Mouse (Mus musculus) limb, embryonic 11.5 days (tissue): ENCODE data around the gene Ppp1cc. TPM values are rescaled to one million over a fixed set of nuclear protein-coding genes. Genes with fewer than 3 reads are reported as not detected.
"Not testable (repeated sequence)": the region's sequence is repeated elsewhere in the genome, so short reads cannot be mapped to it uniquely, and the experiment has no call there.

ENCODE experiments used
- ATAC-seq: fragments of 200-750 bp; cut with Nextera tagmentation; 2 replicates; pipeline ENCODE4 v1.8.0; 2017; ENCODE audit warnings: low read depth; ENCODE audit not compliant: insufficient number of reproducible peaks, low FRiP score, low TSS enrichment
- DNase-seq: peaks from one replicate; pipeline ENCODE4 v3.0.0-alpha.2; 2015; ENCODE audit warnings: low spot score
- H3K27ac ChIP-seq: fragments of 300-500 bp; sonication (generic); replicated peaks from 2 replicates; pipeline ENCODE4 v1.5.1; 2014; ENCODE audit warnings: low read depth, mild to moderate bottlenecking, low read length
- H3K27me3 ChIP-seq: fragments of 300-500 bp; sonication (generic); 2 replicates; pipeline ENCODE4 v1.6.1; 2014; ENCODE audit warnings: mild to moderate bottlenecking, low read length, mixed read lengths; ENCODE audit not compliant: control insufficient read depth, insufficient read depth
- H3K36me3 ChIP-seq: fragments of 300-500 bp; sonication (generic); 2 replicates; pipeline ENCODE4 v1.6.1; 2014; ENCODE audit warnings: mild to moderate bottlenecking, low read length, moderate library complexity, mixed read lengths; ENCODE audit not compliant: control insufficient read depth, insufficient read depth
- H3K4me1 ChIP-seq: fragments of 300-500 bp; sonication (generic); 2 replicates; pipeline ENCODE4 v1.6.1; 2014; ENCODE audit warnings: low read length, mixed read lengths; ENCODE audit not compliant: control insufficient read depth, insufficient read depth
- H3K4me2 ChIP-seq: fragments of 300-500 bp; sonication (generic); 2 replicates; pipeline ENCODE4 v1.6.1; 2014; ENCODE audit warnings: low read depth, mild to moderate bottlenecking, moderate library complexity; ENCODE audit not compliant: severe bottlenecking
- H3K4me3 ChIP-seq: fragments of 300-500 bp; sonication (generic); 2 replicates; pipeline ENCODE4 v1.5.1; 2014; ENCODE audit warnings: low read depth, low read length
- H3K9ac ChIP-seq: fragments of 300-500 bp; sonication (generic); 2 replicates; pipeline ENCODE4 v1.6.1; 2014; ENCODE audit warnings: mild to moderate bottlenecking, low read length
- H3K9me3 ChIP-seq: fragments of 300-500 bp; sonication (generic); 2 replicates; pipeline ENCODE4 v1.6.1; 2016; ENCODE audit warnings: low read length; ENCODE audit not compliant: control insufficient read depth
- WGBS: fragments of 180-500 bp; shearing (Covaris S2); extraction: QIAGEN DNeasy Blood & Tissue Kit; methylation state at CpG from one replicate; pipeline ENCODE4 v1.1.7; 2014; 5-methylcytosine and 5-hydroxymethylcytosine counted together
- polyA plus RNA-seq: library from polyadenylated mRNA; unstranded; fragments of >200 nt; fragmentation: Nextera tagmentation; extraction: Ambion mirVana; gene quantifications from 2 replicates; pipeline ENCODE4 v1.2.1, GENCODE M21; 2014

The Ppp1cc gene
- polyA plus RNA-seq, 1 experiment from 2014 or later = 314 TPM

GRCm38 (mm10) chr5:122184858-122185257, 26.8 kb downstream of the Ppp1cc start:
- DNase-seq, H3K27ac ChIP-seq, H3K27me3 ChIP-seq, H3K4me1 ChIP-seq, H3K36me3 ChIP-seq, H3K4me2 ChIP-seq, H3K4me3 ChIP-seq, ATAC-seq, H3K9ac ChIP-seq, H3K9me3 ChIP-seq: not testable (repeated sequence)
- 91% methylated on average over 6 of the region's 6 CpGs for WGBS

- Histone ChIP-seq H3K4me1 (no peaks in the 10 kb centered on the region), H3K36me3 (no peaks in the 10 kb centered on the region), H3K27me3 (no peaks in the 10 kb centered on the region), H3K9me3 (no peaks in the 10 kb centered on the region), H3K4me3 (no peak overlapping the region), H3K27ac (no peak overlapping the region), H3K4me2 (no peak overlapping the region), H3K9ac (no peak overlapping the region)
- 66% methylated on average over 3 of the region's 3 CpGs for WGBS
- ATAC-seq (no peak), DNase-seq (no peak)
Observed at GRCm38 (mm10) chr5:122189115-122189514, 31.0 kb downstream of the Ppp1cc start.

- DNase-seq (no peak), ATAC-seq (no peak)
- Histone ChIP-seq H3K9ac (no peak overlapping the region), H3K27me3 (no peaks in the 10 kb centered on the region), H3K4me3 (no peak overlapping the region), H3K9me3 (no peaks in the 10 kb centered on the region), H3K27ac (no peak overlapping the region), H3K4me2 (no peak overlapping the region), H3K36me3 (no peaks in the 10 kb centered on the region), H3K4me1 (no peaks in the 10 kb centered on the region)
- 71% methylated on average over 7 of the region's 7 CpGs for WGBS
Observed at GRCm38 (mm10) chr5:122190465-122190864, 32.4 kb downstream of the Ppp1cc start.

GRCm38 (mm10) chr5:122191269-122192063, 33.4 kb downstream of the Ppp1cc start:
- H3K9me3 ChIP-seq = no peaks in the 10 kb centered on the region
- 72% methylated on average over 12 of the region's 12 CpGs for WGBS

GRCm38 (mm10) chr5:122192347-122192746, 34.3 kb downstream of the Ppp1cc start:
- ATAC-seq = no peak
- no peak overlapping the region for H3K4me3 ChIP-seq
- WGBS = 41% methylated on average over 3 of the region's 4 CpGs
- no peak overlapping the region for H3K27ac ChIP-seq
- no peak overlapping the region for H3K4me2 ChIP-seq
- no peaks in the 10 kb centered on the region for H3K36me3 ChIP-seq
- no peak for DNase-seq
- H3K9me3 ChIP-seq = no peaks in the 10 kb centered on the region
- H3K9ac ChIP-seq = no peak overlapping the region
- H3K27me3 ChIP-seq = no peaks in the 10 kb centered on the region
- no peaks in the 10 kb centered on the region for H3K4me1 ChIP-seq

More at GRCm38 (mm10) chr5:122191269-122192063, 33.4 kb downstream of the Ppp1cc start:
- Histone ChIP-seq H3K4me2 (no peak overlapping the region), H3K27ac (no peak overlapping the region), H3K4me3 (no peak overlapping the region), H3K27me3 (no peaks in the 10 kb centered on the region), H3K9ac (no peak overlapping the region), H3K36me3 (no peaks in the 10 kb centered on the region), H3K4me1 (no peaks in the 10 kb centered on the region)
- DNase-seq (no peak), ATAC-seq (no peak)

GRCm38 (mm10) chr5:122200872-122201271, 42.8 kb downstream of the Ppp1cc start:
- WGBS = 89% methylated on average over 4 of the region's 4 CpGs
- Histone ChIP-seq H3K36me3 (no peaks in the 10 kb centered on the region), H3K4me1 (no peaks in the 10 kb centered on the region), H3K27ac (no peak overlapping the region), H3K9me3 (no peaks in the 10 kb centered on the region), H3K9ac (no peak overlapping the region), H3K4me3 (no peak overlapping the region), H3K27me3 (no peaks in the 10 kb centered on the region), H3K4me2 (no peak overlapping the region)
- no peak for ATAC-seq
- DNase-seq = no peak

GRCm38 (mm10) chr5:122201904-122202303, 43.8 kb downstream of the Ppp1cc start:
- Histone ChIP-seq H3K9ac (no peak overlapping the region), H3K27me3 (no peaks in the 10 kb centered on the region), H3K27ac (no peak overlapping the region), H3K36me3 (no peaks in the 10 kb centered on the region), H3K4me3 (no peak overlapping the region), H3K9me3 (no peaks in the 10 kb centered on the region), H3K4me1 (no peaks in the 10 kb centered on the region), H3K4me2 (no peak overlapping the region)
- ATAC-seq = no peak
- 86% methylated on average over 6 of the region's 6 CpGs for WGBS
- no peak for DNase-seq

GRCm38 (mm10) chr5:122204180-122204579, 46.1 kb downstream of the Ppp1cc start:
- Histone ChIP-seq H3K36me3 (no peaks in the 10 kb centered on the region), H3K27ac (no peak overlapping the region), H3K4me3 (no peak overlapping the region), H3K4me1 (0 out of 2 replicates have a peak, but pooled peaks cover 4% of the 10 kb centered on the region), H3K9ac (no peak overlapping the region), H3K27me3 (no peaks in the 10 kb centered on the region), H3K4me2 (no peak overlapping the region), H3K9me3 (no peaks in the 10 kb centered on the region)
- ATAC-seq (no peak), DNase-seq (no peak)
- 62% methylated on average over 2 of the region's 2 CpGs for WGBS

GRCm38 (mm10) chr5:122206475-122206874, 48.4 kb downstream of the Ppp1cc start, which contains the start of gene Hvcn1:
Gene Hvcn1, plus strand, starts transcription at chr5:122206804.
- no peak within 1 kb of the TSS for H3K4me2 ChIP-seq
- WGBS = 76% methylated on average over 4 of the region's 4 CpGs
- no peak within 1 kb of the TSS for H3K9ac ChIP-seq
- H3K9me3 ChIP-seq = no peaks in the 10 kb centered on the region
- ATAC-seq = no peak
- no peak for DNase-seq
- no peak within 1 kb of the TSS for H3K27ac ChIP-seq
- no peaks in the 10 kb centered on the region for H3K36me3 ChIP-seq
- H3K4me1 ChIP-seq = peaks cover 15% of the 10 kb centered on the region
- no peaks in the 10 kb centered on the region for H3K27me3 ChIP-seq
- H3K4me3 ChIP-seq = no peak within 1 kb of the TSS
